Mouse (Mus musculus): Measurements from ENCODE around the gene Hist2h2ac. TPM values are rescaled to one million over a fixed set of nuclear protein-coding genes. Genes with fewer than 3 reads are reported as not detected.
A peak's percentile ranks its signal among the peaks of the same experiment; 100 is the strongest.
"Not testable (repeated sequence)": the region's sequence is repeated elsewhere in the genome, so short reads cannot be mapped to it uniquely, and the experiment has no call there.

Hist2h2ac gene
- total RNA-seq, 2 experiments from 2014 or later = 21.9 to 28.0 TPM

DNA sequence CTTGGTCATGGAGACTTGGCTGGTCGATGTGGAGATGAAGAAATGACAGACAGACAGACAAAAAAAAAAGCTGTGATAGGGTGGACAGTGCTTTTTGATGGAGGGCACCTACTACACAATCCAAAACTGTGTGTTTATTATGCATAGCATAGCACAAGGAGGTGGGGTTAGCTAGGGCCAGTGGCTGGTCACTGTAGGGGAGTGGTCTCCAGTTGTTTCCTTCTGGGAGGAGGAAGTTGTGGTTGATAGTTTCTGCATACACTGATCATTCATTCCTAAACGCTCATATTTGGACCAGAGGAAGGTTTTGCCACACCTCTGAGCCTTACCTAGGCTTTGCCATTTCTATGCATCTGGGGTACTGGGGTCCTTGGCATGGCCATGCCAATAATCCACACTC is 9.7 kb upstream of the Hist2h2ac start:
- DNase-seq (ENCODE audit: low spot score in 2 of 2) = no peak
- Histone ChIP-seq H3K27ac (no peak overlapping the region), H3K4me3 (no peak overlapping the region)
- TF ChIP-seq CTCF (conservative IDR thresholded peaks at IDR 0.05) = no peak

DNA sequence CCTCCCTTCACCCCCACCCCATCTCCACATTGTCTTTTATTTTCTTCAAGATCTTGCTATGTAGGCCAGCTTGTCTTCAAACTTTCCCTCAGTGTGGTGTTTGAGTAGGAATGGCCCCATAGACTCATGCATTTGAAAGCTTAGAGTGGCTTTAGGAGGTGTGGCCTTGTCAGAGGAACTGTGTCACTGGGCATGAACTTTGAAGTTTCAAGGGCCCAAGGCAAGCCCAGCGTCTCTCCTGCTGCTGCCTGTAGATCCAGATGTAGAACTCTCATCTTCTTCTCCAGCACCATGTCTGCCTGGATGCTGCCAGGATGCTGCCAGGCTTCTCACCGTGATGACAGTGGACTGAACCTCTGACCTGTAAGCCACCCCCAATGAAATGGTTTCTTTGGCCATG is 8.1 kb upstream of the Hist2h2ac start:
- H3K27ac ChIP-seq = no peak overlapping the region
- TF ChIP-seq CTCF (conservative IDR thresholded peaks at IDR 0.05) = no peak
- H3K4me3 ChIP-seq = no peak overlapping the region
- DNase-seq (ENCODE audit: low spot score in 2 of 2) = no peak

DNA sequence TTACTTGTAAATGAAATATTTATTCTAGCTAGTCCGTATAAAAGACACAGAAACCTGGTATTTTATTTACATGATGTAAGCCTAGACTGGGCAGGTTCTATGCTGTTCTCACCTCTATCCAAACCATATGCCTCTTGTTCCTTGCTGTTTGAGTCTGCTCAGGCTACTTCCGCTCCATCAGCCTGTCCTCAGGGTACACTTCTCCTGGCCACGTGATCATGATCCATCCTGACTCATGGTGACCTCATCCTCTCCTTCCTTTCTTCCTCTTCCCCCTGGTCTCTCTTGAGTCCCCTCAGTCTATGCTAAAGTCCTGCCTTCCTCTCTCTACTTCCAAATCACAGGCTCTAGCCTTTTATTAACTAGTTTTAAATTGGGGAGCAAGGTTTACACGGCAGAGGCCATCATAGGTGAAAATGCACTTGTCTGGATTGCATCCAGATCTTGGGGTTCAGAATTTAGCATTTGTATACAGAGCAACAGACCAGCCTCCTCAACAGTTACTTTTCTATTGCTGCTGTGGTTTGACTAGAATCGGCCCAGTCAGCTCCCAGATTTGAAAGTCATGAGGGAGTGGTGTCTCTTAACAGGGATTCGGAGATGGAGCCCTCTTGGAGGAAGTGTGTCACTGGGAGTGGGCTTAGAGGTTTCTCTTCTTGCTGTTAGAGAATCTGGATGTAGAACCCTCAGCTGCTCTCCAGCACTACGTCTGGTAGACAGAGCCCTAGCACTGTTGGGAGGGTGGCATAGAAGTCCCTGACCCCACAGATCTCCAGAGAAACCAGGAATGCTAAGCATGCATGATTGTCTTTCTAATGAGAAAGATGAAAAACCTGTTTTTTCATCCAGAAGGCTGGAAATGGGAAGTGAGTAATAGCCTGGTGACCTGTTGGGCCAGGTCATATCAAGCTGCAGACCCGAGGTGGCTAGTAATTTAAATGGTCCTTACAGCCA is 6.3 kb upstream of the Hist2h2ac start:
- Histone ChIP-seq H3K4me3 (no peak overlapping the region), H3K27ac (no peak overlapping the region)
- TF ChIP-seq CTCF (conservative IDR thresholded peaks at IDR 0.05) = no peak
- no peak for DNase-seq (ENCODE audit: low spot score in 2 of 2)

DNA sequence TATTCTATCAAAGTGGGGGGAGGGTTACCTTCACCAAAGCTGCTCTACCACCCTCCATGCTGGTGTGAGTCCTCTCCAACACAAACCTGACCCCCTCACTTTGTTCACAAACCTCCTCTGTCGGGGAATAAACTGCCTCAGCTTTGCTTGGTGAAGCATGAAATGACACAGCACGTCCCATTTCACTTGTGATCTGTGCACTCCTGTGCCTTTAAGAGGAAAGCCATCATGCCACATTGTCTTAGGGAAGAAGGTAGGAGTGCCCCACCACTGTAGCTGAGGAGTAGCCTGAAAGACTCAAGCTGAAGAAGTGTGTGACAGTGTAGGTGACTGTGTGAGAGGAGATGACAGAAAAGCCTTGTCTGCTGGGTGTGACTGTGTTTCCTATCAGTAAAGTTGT is 4.7 kb upstream of the Hist2h2ac start:
- TF ChIP-seq CTCF (conservative IDR thresholded peaks at IDR 0.05) = no peak
- DNase-seq (ENCODE audit: low spot score in 2 of 2) = no peak
- Histone ChIP-seq H3K27ac (no peak overlapping the region), H3K4me3 (no peak overlapping the region)

DNA sequence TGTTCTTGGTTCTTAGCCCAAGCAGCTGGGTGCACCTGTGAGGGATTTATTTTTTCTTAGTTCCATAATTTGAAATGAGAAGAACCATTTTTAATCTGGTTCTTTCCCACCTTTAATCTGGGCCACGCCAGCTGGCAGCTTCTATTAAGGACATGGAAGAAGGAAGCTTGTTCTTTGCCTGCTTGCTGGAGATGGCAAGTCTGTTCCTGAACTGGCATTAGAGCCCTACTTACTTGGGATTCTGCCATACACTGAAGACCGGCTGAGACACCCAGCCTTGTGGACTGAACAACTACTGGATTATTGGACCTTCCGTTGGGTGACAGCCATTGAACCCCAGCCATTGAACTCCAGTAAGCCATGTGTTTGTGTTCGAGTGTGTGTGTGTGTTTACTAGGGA is 2.1 kb upstream of the Hist2h2ac start:
- no peak for DNase-seq (ENCODE audit: low spot score in 2 of 2)
- Histone ChIP-seq H3K4me3 (peak overlapping the region; percentile 90; the same call in 1 of the 2 replicates), H3K27ac (peak overlapping the region; percentile 100; the same call in 1 of the 2 replicates)
- TF ChIP-seq CTCF (conservative IDR thresholded peaks at IDR 0.05) = no peak

DNA sequence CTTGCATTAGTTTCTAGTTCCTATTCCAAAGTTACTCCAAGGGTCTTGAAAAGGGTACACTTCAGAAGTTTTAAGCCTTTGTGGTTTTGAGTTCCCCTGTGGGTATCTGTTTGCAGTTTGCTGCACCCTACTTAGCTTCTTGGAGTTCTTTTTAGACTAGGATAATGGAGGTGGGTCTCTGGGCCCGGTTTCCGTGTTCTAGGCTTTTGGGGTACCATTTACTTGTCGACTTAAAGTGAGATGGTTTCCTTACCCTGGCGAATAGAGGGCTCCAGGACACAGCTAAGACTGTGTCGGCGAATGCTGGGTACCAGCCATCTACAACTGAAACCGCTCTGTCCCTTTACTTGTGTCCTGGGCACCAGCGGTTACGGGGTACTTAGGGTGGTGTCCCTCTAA is 959 bp upstream of the Hist2h2ac start:
- H3K27ac ChIP-seq = peak overlapping the region; percentile 100
- no peak for DNase-seq (ENCODE audit: low spot score in 2 of 2)
- H3K4me3 ChIP-seq = peak overlapping the region; percentile 90
- no peak for TF ChIP-seq CTCF (conservative IDR thresholded peaks at IDR 0.05)

DNA sequence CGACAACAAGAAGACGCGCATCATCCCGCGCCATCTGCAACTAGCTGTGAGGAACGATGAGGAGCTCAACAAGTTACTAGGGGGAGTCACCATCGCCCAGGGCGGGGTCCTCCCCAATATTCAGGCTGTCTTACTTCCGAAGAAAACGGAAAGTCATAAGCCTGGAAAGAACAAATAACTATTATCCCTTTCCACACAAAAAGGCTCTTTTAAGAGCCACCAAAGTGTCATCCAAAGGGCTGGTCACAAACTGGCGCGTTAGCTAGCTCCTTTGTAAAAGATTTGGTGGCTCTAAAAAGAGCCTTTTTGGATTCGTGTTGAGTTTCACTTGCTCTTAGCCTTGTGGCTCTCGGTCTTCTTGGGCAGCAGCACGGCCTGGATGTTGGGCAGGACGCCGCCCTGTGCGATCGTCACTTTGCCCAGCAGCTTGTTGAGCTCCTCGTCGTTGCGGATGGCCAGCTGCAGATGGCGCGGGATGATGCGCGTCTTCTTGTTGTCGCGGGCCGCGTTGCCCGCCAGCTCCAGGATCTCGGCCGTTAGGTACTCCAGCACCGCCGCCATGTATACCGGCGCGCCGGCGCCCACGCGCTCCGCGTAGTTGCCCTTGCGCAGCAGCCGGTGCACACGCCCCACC is 432 bp downstream of the Hist2h2ac start:
- peak overlapping the region; percentile 90 for H3K4me3 ChIP-seq
- H3K27ac ChIP-seq = peak overlapping the region; percentile 100

DNA sequence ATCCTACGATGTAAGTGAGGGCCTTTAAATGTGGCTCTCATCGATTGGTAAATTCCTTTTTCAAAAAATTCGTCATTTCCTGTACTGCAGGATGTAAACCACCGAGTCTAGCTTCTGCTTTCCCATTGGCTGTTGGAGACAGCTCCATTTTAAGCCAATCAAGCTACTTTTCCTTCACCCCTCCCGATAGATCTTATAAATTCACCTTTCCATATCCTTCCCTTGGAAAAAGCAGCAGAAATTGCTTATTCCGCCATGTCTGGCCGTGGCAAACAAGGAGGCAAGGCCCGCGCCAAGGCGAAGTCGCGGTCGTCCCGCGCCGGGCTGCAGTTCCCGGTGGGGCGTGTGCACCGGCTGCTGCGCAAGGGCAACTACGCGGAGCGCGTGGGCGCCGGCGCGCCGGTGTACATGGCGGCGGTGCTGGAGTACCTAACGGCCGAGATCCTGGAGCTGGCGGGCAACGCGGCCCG is 984 bp downstream of the Hist2h2ac start, which contains the start of the genes Bola1 and Hist2h2ab:
Gene Bola1, minus strand, starts transcription at position 49 of the 470 bp plus-strand sequence.
Gene Hist2h2ab, plus strand, starts transcription at position 205 of the 470 bp plus-strand sequence.
- Histone ChIP-seq H3K27ac (peak within 1 kb of the TSS; percentile 100), H3K4me3 (peak within 1 kb of the TSS; percentile 90)
- DNase-seq (ENCODE audit: low spot score in 2 of 2) = peak; percentile 75 to 90
- TF ChIP-seq CTCF (conservative IDR thresholded peaks at IDR 0.05) = no peak

More for the DNA sequence above, 432 bp downstream of the Hist2h2ac start:
- DNase-seq (ENCODE audit: low spot score in 2 of 2) = not testable (repeated sequence)

DNA sequence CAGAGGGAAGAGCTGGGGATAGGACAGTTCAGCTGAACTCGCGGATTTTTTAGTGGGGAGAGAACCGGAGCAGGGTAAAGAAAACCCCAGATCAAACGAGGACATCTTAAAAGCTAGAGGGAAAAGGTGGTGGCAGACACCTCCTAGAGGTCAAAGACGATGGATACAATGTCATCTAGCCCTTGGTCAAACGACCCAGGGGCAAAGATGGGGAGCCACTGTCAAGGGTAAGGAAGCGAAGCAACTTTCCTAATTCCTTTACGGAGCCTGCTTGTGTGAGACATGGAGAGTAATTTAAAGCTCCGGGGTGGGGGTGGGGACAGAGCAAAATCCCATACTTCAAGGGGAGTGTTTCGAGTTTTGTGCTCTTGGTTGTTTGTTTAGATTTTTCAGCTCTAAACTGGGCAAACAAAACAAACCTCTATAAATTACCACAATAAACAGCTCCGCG is 1.5 kb downstream of the Hist2h2ac start:
- peak overlapping the region; percentile 100 for H3K27ac ChIP-seq
- DNase-seq (ENCODE audit: low spot score in 2 of 2) = no peak
- peak overlapping the region; percentile 90 for H3K4me3 ChIP-seq
- peak; percentile 59 for TF ChIP-seq CTCF (conservative IDR thresholded peaks at IDR 0.05)

DNA sequence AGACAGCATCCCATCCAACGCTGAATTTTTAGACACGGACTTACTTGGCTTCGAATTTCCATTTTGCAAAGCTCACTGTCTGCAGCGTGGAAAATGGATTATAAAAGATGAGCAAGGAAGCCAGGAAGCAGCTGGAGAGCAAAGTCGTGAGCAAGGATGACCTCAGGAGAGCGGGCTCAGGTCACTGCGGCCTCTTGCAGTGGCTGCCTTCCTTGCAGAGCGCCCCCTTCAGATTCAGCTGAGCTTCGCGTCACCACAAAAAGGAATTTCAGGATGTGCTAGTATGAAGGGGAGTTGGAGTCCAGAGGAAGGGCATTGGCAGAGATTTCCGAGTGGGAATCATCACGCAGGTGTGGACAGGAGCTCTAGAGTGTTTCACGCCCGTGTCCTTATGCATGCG is 11.4 kb downstream of the Hist2h2ac start:
- Histone ChIP-seq H3K4me3 (no peak overlapping the region), H3K27ac (no peak overlapping the region)
- DNase-seq (ENCODE audit: low spot score in 2 of 2) = no peak
- TF ChIP-seq CTCF (conservative IDR thresholded peaks at IDR 0.05) = peak; percentile 65

DNA sequence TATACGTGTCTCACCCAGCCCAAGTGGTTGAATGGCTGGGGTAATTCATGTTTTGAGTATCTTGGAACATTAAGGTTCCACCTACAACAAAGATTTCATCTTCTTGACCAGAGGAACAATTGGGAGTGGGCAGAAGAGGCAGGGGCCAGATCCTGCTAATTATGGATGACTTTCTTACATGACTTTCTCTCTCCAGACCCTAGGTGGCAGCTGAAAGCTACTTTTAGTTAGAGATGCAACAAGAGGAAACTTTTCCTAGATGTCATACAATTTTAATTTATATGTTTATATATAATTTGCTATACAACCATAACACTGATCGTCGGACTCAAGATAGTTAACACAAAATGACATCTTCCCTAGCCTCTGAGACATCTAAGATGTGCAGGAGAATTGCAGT is 12.9 kb downstream of the Hist2h2ac start:
- peak; percentile 64 for TF ChIP-seq CTCF (conservative IDR thresholded peaks at IDR 0.05)
- H3K27ac ChIP-seq = no peak overlapping the region
- H3K4me3 ChIP-seq = no peak overlapping the region
- DNase-seq (ENCODE audit: low spot score in 2 of 2) = no peak

DNA sequence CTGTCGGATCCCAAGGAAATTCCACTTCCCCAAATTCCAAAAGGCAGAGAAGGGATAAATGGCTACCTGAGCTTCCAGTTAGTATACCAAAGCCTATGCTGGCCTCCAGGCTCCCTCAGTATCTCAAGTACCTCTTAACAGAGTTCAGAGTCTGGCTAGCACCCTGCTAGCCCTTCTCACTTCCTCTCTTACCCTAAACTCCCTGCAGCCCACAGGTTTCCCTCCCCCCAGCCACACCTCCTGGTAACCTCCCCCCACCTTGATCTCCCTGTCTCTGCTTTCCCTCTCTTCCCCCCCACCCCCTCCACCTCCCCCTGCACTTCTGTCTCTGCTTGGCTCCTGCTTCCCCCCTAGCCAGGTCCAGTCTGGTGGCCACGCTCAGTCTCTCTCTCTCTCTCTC is 20.9 kb downstream of the Hist2h2ac start:
- TF ChIP-seq CTCF (conservative IDR thresholded peaks at IDR 0.05) = no peak

DNA sequence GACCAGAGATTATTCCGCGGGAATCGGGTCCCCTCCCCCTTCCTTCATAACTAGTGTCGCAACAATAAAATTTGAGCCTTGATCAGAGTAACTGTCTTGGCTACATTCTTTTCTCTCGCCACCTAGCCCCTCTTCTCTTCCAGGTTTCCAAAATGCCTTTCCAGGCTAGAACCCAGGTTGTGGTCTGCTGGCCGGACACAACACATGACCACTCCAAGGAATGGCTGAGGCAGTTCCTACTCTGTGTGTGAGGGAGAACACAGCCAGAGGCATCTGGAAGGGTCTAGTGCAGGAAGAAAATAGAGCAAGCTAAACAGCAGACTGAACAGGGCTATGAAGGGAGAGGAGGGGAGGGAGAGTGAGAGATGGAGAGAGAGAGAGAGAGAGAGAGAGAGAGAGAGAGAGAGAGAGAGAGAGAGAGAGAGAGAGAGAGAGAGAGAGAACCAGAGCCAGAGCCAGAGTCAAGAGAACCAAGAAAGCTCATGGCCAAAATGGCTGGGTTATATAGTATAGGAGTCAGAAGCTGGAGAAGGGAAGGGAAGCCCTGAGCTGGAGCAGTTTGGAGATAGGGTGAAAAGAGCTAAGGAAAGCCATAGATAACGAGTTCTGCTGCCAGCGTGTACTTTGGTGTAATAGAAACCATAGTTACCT is 22.0 kb downstream of the Hist2h2ac start:
- DNase-seq (ENCODE audit: low spot score in 2 of 2); H3K27ac ChIP-seq; H3K4me3 ChIP-seq: not testable (repeated sequence)

More for the DNA sequence above, 20.9 kb downstream of the Hist2h2ac start:
- DNase-seq (ENCODE audit: low spot score in 2 of 2) = no peak
- H3K27ac ChIP-seq = no peak overlapping the region
- no peak overlapping the region for H3K4me3 ChIP-seq

Measured in layer of hippocampus, adult 2 months (tissue).